Mouse (Mus musculus): ENCODE measurements around the gene Rfx2.

- TF ChIP-seq CTCF (IDR thresholded peaks at IDR 0.05; ENCODE audit: low read depth), result no peak
- no peak for TF ChIP-seq EP300 (IDR thresholded peaks at IDR 0.05; ENCODE audit: low read depth)
Measured at GRCm38 (mm10) chr17:56802065-56802464, 28.7 kb downstream of the Rfx2 start.
